Mouse (Mus musculus) frontal cortex, postnatal 10 days (tissue): ENCODE measurements around the gene Atp6ap2.
"Not testable (repeated sequence)": the region's sequence is repeated elsewhere in the genome, so short reads cannot be mapped to it uniquely, and the experiment has no call there.

Experiments
- DNase-seq, 2 experiments: peaks; one replicate each; pipeline ENCODE4 v3.0.0; 2022; ENCODE audit warnings: low spot score in 2 of 2, mixed read lengths in 1 of 2

The Atp6ap2 gene

DNA sequence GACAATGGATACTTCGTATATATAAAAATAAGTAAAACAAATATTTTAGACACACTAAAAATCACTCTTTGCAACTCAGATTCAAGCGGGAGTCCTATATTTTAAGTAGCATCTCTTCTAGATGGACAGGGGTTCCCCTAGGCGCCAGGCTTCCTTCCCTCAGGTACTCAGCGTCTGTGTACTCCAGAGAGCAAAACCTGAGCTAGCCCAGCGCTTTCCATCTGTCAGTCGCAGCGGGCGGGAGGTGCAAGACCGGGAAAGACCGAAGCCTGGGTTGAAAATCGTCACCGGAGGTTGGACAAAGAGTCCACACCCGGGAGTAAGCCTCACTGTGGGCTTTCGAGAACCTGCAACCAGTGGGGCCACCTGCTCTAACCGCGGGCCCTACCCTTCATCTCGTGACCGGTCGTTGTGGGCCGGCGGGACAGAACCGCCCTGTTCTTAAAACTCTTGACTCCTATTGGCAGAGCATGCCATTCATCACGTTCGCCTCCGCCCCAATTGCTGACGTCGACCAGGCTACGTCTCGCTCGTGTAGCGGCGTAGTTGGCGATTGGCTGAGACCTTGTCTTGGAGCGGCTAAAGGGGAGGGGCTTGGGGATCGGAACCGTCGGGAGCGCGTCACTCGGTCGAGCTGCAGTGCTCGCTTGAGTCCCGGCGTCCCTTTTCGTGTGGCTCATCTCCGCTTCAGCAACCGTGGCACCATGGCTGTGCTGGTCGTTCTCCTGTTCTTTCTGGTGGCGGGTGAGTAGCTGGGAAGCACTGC is at the start of gene Atp6ap2:
TSS of gene Atp6ap2 (plus strand) at position 610 of the 766 bp plus-strand sequence.
- DNase-seq, result peak; percentile 91 to 92

- no peak for DNase-seq
Measured at GRCm38 (mm10) chrX:12544417-12544816, 43.2 kb upstream of the Atp6ap2 start.

- DNase-seq, result no peak
Measured at GRCm38 (mm10) chrX:12557086-12557485, 30.5 kb upstream of the Atp6ap2 start.

- DNase-seq, result no peak
Measured at GRCm38 (mm10) chrX:12571407-12571806, 16.2 kb upstream of the Atp6ap2 start.

- no peak for DNase-seq
Measured at GRCm38 (mm10) chrX:12577936-12578335, 9.7 kb upstream of the Atp6ap2 start.

DNA sequence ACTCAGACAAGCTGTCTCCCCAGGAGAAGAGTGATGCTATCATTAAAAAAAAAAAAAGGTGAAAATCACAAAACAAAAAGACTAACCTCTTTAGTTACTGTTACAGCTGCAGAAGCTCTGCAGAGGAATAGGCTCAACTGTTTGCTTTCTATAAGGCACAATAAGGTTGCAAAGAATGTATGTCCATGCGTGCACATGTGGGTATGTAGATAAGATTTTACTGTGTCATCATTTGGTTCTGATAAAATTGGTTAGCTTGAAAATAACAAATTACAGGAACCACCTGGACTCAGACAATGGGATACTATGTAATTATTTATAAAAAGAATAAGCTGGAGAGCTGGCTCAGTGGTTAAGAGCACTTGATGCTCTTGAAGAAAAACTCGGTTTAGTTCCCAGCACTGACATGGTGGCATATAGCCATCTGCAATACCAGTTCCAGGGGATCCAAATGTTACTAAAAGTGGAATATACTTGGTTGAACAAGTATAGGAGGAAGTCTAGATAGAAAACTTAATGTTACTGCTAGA is 9.2 kb upstream of the Atp6ap2 start:
- DNase-seq, result no peak

- no peak for DNase-seq
Measured at GRCm38 (mm10) chrX:12583261-12583660, 4.3 kb upstream of the Atp6ap2 start.

DNA sequence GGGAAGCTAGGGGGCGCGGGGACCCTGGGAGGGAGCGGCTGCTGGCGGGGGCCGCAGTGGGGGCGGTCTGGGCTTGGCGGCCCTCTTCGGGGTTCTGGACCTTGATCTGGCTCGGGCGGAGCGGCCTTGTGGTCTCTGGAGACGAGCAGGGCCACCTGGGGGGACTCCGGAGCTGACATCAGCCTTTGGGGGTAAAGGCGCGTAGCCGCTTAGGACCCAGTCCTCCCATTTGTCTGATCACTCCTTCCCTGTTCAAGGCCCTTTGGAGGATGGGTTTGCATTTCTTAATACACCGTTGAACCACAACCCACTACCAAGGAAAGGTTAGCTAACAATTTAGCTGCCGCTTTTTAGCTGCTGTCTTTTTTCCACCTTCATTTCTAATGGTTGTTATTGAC is 356 bp downstream of the Atp6ap2 start:
- DNase-seq, result no peak

DNA sequence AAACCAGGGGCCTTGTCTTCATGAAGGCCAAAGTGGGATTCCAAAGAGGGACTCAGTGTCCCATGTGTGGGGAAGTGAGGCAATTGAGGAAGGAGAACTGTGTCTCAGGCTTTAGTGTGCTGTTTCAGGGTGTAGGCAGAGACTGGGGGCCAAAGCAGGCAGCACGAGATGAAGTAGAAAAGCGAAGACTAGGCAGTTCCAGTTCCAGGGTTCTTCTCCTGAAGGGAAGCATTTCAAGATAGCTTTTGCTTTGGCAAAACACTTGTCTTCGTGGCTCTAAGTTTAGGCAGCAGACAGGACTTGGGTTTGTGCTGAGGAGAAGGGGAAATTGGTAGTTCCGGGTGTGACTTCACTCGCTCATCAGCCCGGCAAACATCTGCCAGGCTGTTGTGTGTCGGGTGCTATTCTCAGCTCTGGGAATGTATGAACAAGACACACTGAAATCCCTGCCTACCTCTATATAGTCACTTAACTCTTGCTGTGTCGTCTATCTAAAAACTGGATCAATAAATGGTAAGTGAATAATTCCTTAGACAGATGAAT is 3.9 kb downstream of the Atp6ap2 start:
- no peak for DNase-seq

DNA sequence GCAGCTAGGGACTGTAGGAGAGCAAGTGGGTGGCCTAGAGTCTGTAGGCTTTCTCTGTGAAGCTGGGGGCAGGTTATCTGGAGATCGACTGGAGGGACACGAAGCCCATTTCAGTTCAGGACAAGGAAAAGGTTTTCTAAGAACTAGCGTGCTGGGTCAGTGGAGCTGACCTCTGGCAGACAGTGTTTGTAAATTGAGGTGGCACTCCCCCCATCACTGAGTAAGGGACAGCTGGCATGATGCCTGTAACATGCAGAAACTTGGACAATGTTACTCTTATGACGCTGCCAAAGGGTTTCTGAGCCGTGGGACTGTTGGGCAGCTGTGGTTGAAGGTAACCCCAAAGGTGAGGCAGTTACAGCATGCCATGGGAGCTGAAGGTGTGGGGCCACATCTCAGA is 4.4 kb downstream of the Atp6ap2 start:
- no peak for DNase-seq

DNA sequence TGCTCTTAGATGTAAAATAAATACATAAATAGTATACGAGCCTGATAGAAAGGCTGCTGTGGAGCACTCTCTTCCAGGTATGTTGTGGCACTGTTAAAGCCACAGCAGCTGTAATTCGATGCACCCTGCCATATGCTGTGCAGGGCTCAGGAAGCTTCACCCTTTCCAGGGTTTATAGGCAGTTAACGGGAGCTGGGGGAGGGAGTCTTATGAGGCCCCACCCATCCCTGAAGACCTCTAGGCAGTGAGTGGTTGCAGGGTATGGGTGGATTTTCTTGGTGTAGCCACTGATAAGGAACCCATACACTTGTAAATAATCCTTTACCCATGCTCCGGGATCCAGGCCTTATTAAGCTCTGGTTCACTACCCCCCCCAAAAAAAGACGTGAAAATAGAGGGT is 6.2 kb downstream of the Atp6ap2 start:
- no peak for DNase-seq

GRCm38 (mm10) chrX:12610541-12610940 is 22.9 kb downstream of the Atp6ap2 start:
- not testable (repeated sequence) for DNase-seq

GRCm38 (mm10) chrX:12611211-12611610 is 23.6 kb downstream of the Atp6ap2 start:
- no peak for DNase-seq

DNA sequence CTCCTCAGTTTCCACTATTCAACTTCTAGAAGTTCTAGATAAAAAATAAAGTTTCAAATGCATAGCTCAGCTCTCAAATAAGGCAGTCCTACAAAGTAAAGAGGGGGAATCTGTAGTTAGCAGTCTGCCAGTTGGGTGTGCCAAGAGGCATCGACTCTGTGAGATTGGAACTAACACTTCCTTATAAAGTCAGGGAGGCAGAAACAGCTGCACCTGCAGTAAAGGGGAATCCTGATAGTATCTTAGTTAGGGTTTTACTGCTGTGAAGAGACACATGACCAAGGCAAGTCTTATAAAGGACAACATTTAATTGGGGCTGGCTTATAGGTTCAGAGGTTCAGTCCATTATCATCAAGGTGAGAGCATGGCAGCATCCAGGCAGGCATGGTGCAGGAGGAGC is 24.8 kb downstream of the Atp6ap2 start:
- DNase-seq, result not testable (repeated sequence)

- DNase-seq, result no peak
Measured at GRCm38 (mm10) chrX:12625131-12625530, 37.5 kb downstream of the Atp6ap2 start.

GRCm38 (mm10) chrX:12644976-12645375 is 57.4 kb downstream of the Atp6ap2 start:
- DNase-seq, result no peak

GRCm38 (mm10) chrX:12645531-12646304 is 58.1 kb downstream of the Atp6ap2 start:
- DNase-seq, result no peak

GRCm38 (mm10) chrX:12651906-12652305 is 64.3 kb downstream of the Atp6ap2 start:
- no peak for DNase-seq

DNA sequence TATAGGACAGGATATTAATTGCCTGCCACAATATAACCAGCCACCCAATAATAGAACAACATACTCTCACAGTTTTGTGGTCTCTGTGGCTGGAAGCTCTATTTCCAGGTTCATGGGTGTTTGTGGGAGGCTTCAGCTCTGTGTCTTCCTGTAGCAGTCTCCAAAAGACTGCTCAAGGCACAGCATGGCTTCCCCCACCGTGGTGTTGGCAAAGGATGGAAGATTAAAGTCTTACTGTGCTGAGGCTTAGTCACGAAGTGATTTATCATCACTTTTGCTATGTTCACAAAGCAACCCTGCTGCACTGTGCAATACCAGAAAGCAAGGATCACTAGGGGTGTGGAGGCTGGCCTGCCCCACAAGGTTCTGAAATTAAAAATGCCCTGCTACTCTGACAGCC is 66.3 kb downstream of the Atp6ap2 start:
- DNase-seq, result no peak
